Mouse (Mus musculus): ENCODE measurements at regions not wholly inside any gene's neighbourhood (a gene's known extent, or its start where the extent isn't known, plus 50 kb on each side); places are given as distances from the start of the nearest gene placed in this dataset.

DNA sequence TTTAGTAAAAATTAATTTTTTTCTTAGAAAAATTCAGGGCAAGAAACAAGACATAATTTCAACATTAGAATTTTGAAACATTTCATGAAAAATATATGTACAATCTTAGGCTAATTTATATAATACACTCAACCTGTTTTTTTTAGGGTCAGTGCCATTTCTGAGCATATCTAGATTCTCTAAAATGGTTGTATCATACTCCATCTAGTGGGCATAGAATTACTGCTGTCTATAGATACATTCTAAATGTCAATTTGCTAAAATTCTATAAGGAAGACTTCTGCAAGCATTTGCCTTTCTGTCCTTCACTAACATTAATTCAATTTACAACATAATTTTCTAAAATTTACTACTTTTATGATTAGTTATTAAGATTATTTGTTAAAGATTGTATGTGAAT lies 507.7 kb downstream of the Zbbx start:
- no peak overlapping the region for H3K27ac ChIP-seq (ENCODE audit: low read length)
- no peak overlapping the region for H3K4me3 ChIP-seq (ENCODE audit: low read depth, low read length)
- no peaks in the 10 kb centered on the region for H3K9me3 ChIP-seq (ENCODE audit: control insufficient read depth, low read depth, low read length)
- no peak for ATAC-seq (ENCODE audit: insufficient number of reproducible peaks, insufficient read depth, low FRiP score, low read depth)
- no peak overlapping the region for H3K4me2 ChIP-seq (replicated peaks; ENCODE audit: low read depth, low read length)
- H3K36me3 ChIP-seq (ENCODE audit: control insufficient read depth, insufficient read depth, low read length), result no peaks in the 10 kb centered on the region
- no peaks in the 10 kb centered on the region for H3K27me3 ChIP-seq (ENCODE audit: control insufficient read depth, insufficient read depth, low read length)
- no peaks in the 10 kb centered on the region for H3K4me1 ChIP-seq (ENCODE audit: control insufficient read depth, insufficient read depth, low read length)
- no peak overlapping the region for H3K9ac ChIP-seq (replicated peaks; ENCODE audit: low read depth, low read length)

DNA sequence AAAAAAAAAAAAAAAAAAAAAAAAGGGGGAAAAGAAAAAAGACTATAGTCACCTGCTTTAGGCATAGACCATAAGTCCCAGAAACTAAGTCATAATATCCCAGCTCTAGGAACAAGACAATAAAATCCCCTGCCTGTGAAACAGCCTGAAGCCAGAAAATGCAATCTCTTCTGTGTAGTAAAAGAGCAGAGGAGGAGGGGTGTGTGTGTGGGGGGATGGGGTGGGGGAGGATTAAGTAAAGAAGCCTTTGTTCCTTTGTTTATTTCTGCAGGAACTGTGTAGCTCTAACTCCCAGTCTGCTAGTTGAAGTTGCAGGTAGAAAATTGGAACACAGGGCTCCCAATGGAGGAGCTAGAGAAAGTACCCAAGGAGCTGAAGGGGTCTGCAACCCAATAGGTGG lies 532.2 kb downstream of the Zbbx start:
- H3K4me1 ChIP-seq (ENCODE audit: control insufficient read depth, insufficient read depth, low read length), result no peaks in the 10 kb centered on the region
- no peak overlapping the region for H3K4me3 ChIP-seq (ENCODE audit: low read depth, low read length)
- no peaks in the 10 kb centered on the region for H3K36me3 ChIP-seq (ENCODE audit: control insufficient read depth, insufficient read depth, low read length)
- H3K9me3 ChIP-seq (ENCODE audit: control insufficient read depth, low read depth, low read length), result no peaks in the 10 kb centered on the region
- no peak overlapping the region for H3K4me2 ChIP-seq (replicated peaks; ENCODE audit: low read depth, low read length)
- H3K27ac ChIP-seq (ENCODE audit: low read length), result no peak overlapping the region
- no peak overlapping the region for H3K9ac ChIP-seq (replicated peaks; ENCODE audit: low read depth, low read length)
- ATAC-seq (ENCODE audit: insufficient number of reproducible peaks, insufficient read depth, low FRiP score, low read depth), result no peak
- H3K27me3 ChIP-seq (ENCODE audit: control insufficient read depth, insufficient read depth, low read length), result no peaks in the 10 kb centered on the region

DNA sequence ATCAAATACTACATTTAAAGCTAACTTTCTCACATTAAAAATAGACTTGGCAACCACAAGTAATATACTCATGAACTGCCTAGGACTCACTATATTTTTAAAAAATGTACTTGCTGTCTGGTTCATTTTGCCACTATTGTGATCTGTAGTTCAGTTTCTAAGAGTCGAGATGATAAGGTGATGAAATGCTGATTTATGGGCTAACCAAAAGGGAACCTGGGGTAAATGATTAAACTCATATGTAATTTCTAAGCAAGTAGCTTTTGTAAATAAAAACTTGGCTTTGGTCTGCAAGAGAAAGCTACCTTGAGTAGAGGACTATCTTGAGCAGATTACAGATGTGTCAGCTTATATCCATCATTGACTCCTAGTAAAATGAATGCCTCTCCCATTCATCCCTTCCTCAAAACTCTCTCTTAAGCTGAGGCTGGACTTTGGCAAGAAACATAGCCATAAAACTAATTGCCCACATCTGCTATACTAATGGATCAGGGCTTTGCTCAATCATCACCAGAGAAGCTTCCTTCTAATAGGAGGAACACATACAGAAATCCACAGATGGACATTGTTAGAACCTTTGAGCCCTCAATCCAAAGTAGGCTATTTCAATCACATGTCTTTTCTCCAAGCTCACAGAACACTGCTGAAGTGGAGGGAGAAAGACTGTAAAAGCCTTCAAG lies 563.4 kb downstream of the Zbbx start:
- H3K36me3 ChIP-seq (ENCODE audit: control insufficient read depth, insufficient read depth, low read length), result no peaks in the 10 kb centered on the region
- no peak overlapping the region for H3K4me2 ChIP-seq (replicated peaks; ENCODE audit: low read depth, low read length)
- no peak overlapping the region for H3K9ac ChIP-seq (replicated peaks; ENCODE audit: low read depth, low read length)
- no peaks in the 10 kb centered on the region for H3K9me3 ChIP-seq (ENCODE audit: control insufficient read depth, low read depth, low read length)
- H3K4me1 ChIP-seq (ENCODE audit: control insufficient read depth, insufficient read depth, low read length), result no peaks in the 10 kb centered on the region
- WGBS, result 61% methylated on average over 1 of the region's 1 CpGs
- no peak overlapping the region for H3K27ac ChIP-seq (ENCODE audit: low read length)
- ATAC-seq (ENCODE audit: insufficient number of reproducible peaks, insufficient read depth, low FRiP score, low read depth), result no peak
- H3K27me3 ChIP-seq (ENCODE audit: control insufficient read depth, insufficient read depth, low read length), result no peaks in the 10 kb centered on the region
- no peak overlapping the region for H3K4me3 ChIP-seq (ENCODE audit: low read depth, low read length)

DNA sequence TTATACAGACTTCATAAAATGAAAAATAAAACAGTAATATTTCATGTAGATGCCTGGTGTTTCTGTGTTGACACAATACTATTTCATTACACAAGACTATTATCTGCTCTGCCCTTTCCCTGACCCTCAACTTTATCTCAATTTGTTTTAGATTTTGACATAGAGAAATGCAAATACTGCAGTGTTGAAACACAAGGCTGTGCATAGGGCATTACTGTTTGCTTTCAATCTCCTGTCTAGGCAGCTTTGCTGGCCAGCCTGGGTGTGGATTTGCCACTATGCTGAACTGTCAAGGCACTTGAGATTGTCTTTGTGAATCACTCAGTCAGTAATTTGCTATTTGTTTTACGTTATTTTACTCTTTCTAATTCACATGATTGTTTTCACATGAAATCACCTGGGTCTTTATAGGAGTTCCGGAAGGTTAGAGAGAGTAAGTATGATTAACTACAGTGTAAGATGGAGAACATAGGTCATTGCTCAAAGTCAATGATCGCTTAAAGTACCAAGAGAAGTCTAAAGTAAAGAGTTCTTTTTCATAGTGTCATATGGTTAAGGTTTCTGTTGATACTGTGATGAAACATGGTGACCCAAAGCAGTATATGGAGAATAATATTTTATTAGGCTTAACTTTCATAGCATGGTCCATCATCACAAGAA lies 576.0 kb downstream of the Zbbx start:
- no peak overlapping the region for H3K9ac ChIP-seq (replicated peaks; ENCODE audit: low read depth, low read length)
- ATAC-seq (ENCODE audit: insufficient number of reproducible peaks, insufficient read depth, low FRiP score, low read depth), result peak; percentile 92
- no peaks in the 10 kb centered on the region for H3K27me3 ChIP-seq (ENCODE audit: control insufficient read depth, insufficient read depth, low read length)
- no peaks in the 10 kb centered on the region for H3K9me3 ChIP-seq (ENCODE audit: control insufficient read depth, low read depth, low read length)
- no peak overlapping the region for H3K27ac ChIP-seq (ENCODE audit: low read length)
- H3K4me3 ChIP-seq (ENCODE audit: low read depth, low read length), result no peak overlapping the region
- no peak overlapping the region for H3K4me2 ChIP-seq (replicated peaks; ENCODE audit: low read depth, low read length)
- 44% methylated on average over 3 of the region's 3 CpGs for WGBS
- no peaks in the 10 kb centered on the region for H3K4me1 ChIP-seq (ENCODE audit: control insufficient read depth, insufficient read depth, low read length)
- no peaks in the 10 kb centered on the region for H3K36me3 ChIP-seq (ENCODE audit: control insufficient read depth, insufficient read depth, low read length)

DNA sequence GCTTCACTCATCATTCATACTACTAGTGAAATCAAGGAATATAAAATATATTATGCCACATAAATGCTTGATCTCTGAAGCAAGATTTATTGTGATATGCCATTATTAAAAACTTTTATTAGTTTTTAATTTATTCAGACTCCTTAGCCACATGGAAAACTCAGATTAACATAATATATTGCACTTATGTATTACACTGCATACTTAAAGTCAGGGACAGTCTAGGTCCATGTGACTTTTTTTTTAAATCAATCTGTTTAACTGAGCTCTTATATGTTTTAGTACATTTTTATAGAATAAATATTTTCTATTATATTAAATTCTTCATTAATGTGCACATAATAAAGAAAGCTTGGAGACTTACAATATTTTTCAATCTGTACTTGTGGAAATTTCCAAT lies 599.7 kb downstream of the Zbbx start:
- no peak overlapping the region for H3K4me2 ChIP-seq (replicated peaks; ENCODE audit: low read depth, low read length)
- no peak overlapping the region for H3K27ac ChIP-seq (ENCODE audit: low read length)
- H3K27me3 ChIP-seq (ENCODE audit: control insufficient read depth, insufficient read depth, low read length), result no peaks in the 10 kb centered on the region
- ATAC-seq (ENCODE audit: insufficient number of reproducible peaks, insufficient read depth, low FRiP score, low read depth), result no peak
- H3K9me3 ChIP-seq (ENCODE audit: control insufficient read depth, low read depth, low read length), result no peaks in the 10 kb centered on the region
- H3K9ac ChIP-seq (replicated peaks; ENCODE audit: low read depth, low read length), result no peak overlapping the region
- H3K4me1 ChIP-seq (ENCODE audit: control insufficient read depth, insufficient read depth, low read length), result no peaks in the 10 kb centered on the region
- no peaks in the 10 kb centered on the region for H3K36me3 ChIP-seq (ENCODE audit: control insufficient read depth, insufficient read depth, low read length)
- H3K4me3 ChIP-seq (ENCODE audit: low read depth, low read length), result no peak overlapping the region

DNA sequence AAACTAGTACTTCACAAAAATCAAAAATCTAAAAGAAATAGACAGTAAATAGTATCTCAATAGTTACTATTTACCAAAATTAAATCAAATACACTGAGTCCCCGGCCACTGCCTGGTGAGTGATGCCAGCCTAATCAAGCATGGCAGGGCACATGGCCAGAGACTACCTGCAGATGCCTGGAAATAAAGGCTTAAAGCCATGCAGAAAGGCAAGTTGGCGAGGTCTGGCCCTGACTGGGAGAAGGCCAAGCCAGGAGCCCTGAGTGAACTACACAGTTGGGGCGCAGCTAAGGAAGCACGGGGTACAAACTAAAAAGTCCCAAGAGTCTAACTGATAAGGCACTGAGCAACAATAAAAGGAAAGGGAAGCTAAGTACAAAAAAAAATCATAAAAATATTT lies 630.0 kb downstream of the Zbbx start:
- ATAC-seq (ENCODE audit: insufficient number of reproducible peaks, insufficient read depth, low FRiP score, low read depth), result no peak
- no peak overlapping the region for H3K4me2 ChIP-seq (replicated peaks; ENCODE audit: low read depth, low read length)

DNA sequence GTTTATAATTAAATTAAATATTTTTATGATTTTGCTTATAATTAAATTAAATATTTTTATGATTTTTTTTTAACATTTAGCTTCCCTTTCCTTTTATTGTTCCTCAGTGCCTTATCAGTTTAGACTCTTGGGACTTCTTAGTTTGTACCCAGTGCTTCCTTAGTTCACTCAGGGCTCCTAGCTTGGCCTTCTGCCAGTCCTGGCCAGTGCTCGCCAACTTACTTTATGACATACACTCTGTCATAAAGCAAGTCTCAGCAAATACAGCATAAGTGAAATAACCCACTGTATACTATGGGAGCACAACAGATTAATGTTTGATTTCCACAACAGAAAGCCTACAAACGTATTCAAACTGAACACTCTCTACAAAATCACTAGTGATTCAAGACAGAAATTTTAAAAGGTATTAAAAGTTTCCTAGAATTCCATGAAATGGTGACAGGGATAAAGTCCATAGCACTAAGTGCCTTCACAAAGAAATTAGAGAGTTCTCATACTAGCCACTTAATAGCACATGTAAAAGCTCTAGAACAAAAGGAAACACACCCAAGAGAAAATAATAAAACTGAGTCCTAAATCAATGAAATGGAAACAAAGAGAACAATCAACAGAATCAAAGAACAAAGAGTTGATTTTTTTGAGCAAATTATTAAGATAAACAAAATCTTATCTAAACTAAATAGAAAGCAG lies 630.7 kb downstream of the Zbbx start:
- Histone ChIP-seq H3K9me3 (ENCODE audit: control insufficient read depth, low read depth, low read length) (no peaks in the 10 kb centered on the region), H3K27me3 (ENCODE audit: control insufficient read depth, insufficient read depth, low read length) (no peaks in the 10 kb centered on the region), H3K9ac (replicated peaks; ENCODE audit: low read depth, low read length) (no peak overlapping the region), H3K27ac (ENCODE audit: low read length) (no peak overlapping the region), H3K4me3 (ENCODE audit: low read depth, low read length) (no peak overlapping the region), H3K36me3 (ENCODE audit: control insufficient read depth, insufficient read depth, low read length) (no peaks in the 10 kb centered on the region), H3K4me1 (ENCODE audit: control insufficient read depth, insufficient read depth, low read length) (no peaks in the 10 kb centered on the region), H3K4me2 (replicated peaks; ENCODE audit: low read depth, low read length) (no peak overlapping the region)
- no peak for ATAC-seq (ENCODE audit: insufficient number of reproducible peaks, insufficient read depth, low FRiP score, low read depth)
- WGBS, result 64% methylated on average over 2 of the region's 2 CpGs

More for the DNA sequence above, 630.0 kb downstream of the Zbbx start:
- Histone ChIP-seq H3K4me1 (ENCODE audit: control insufficient read depth, insufficient read depth, low read length) (no peaks in the 10 kb centered on the region), H3K9ac (replicated peaks; ENCODE audit: low read depth, low read length) (no peak overlapping the region), H3K36me3 (ENCODE audit: control insufficient read depth, insufficient read depth, low read length) (no peaks in the 10 kb centered on the region), H3K4me3 (ENCODE audit: low read depth, low read length) (no peak overlapping the region), H3K9me3 (ENCODE audit: control insufficient read depth, low read depth, low read length) (no peaks in the 10 kb centered on the region), H3K27me3 (ENCODE audit: control insufficient read depth, insufficient read depth, low read length) (no peaks in the 10 kb centered on the region), H3K27ac (ENCODE audit: low read length) (no peak overlapping the region)
- WGBS, result 84% methylated on average over 4 of the region's 4 CpGs

DNA sequence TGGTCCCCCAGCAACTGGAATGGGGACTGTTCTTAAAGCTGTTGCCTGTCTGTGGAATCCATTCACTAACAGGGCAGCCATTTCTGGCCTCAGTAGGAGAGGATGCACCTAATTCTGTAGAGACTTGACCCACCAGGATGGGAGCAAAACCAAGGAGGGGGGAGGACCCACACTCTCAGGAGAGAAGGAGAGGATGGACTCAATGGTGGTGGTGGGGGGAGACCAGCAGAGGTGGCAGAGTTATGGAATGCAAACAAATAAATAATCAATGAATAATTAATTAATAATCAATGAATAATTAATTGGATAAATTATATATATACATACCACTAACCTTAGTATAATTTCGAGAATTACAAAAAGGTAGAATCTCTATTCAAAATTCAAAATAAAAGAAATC lies 681.1 kb downstream of the Zbbx start:
- H3K4me1 ChIP-seq (ENCODE audit: control insufficient read depth, insufficient read depth, low read length), result no peaks in the 10 kb centered on the region
- H3K9ac ChIP-seq (replicated peaks; ENCODE audit: low read depth, low read length), result no peak overlapping the region
- H3K27ac ChIP-seq (ENCODE audit: low read length), result no peak overlapping the region
- no peaks in the 10 kb centered on the region for H3K27me3 ChIP-seq (ENCODE audit: control insufficient read depth, insufficient read depth, low read length)
- no peak overlapping the region for H3K4me2 ChIP-seq (replicated peaks; ENCODE audit: low read depth, low read length)
- H3K4me3 ChIP-seq (ENCODE audit: low read depth, low read length), result no peak overlapping the region
- H3K9me3 ChIP-seq (ENCODE audit: control insufficient read depth, low read depth, low read length), result no peaks in the 10 kb centered on the region
- no peaks in the 10 kb centered on the region for H3K36me3 ChIP-seq (ENCODE audit: control insufficient read depth, insufficient read depth, low read length)
- no peak for ATAC-seq (ENCODE audit: insufficient number of reproducible peaks, insufficient read depth, low FRiP score, low read depth)
- WGBS, result 77% methylated on average over 1 of the region's 1 CpGs
